Mouse (Mus musculus) E14TG2a.4 (cell line): ENCODE data around the gene Ppm1h.
"Not testable (repeated sequence)": the region's sequence is repeated elsewhere in the genome, so short reads cannot be mapped to it uniquely, and the experiment has no call there.

Experiments
- CTCF ChIP-seq: conservative IDR thresholded peaks from 2 replicates; pipeline ENCODE4 v1.5.1; 2014; ENCODE audit warnings: low read length
- NANOG ChIP-seq: IDR thresholded peaks from 2 replicates; pipeline ENCODE4 v1.6.1; 2014; ENCODE audit warnings: borderline replicate concordance, low read length, mixed read lengths
- POU5F1 ChIP-seq: IDR thresholded peaks from 2 replicates; pipeline ENCODE4 v1.6.1; 2014; ENCODE audit warnings: low read length, borderline replicate concordance

GRCm38 (mm10) chr10:122965650-122966049, 287.1 kb downstream of the Ppm1h start:
- TF ChIP-seq CTCF, POU5F1, NANOG: not testable (repeated sequence)
